Mouse (Mus musculus): Measurements from ENCODE around the gene Tmem53. TPM values are rescaled to one million over a fixed set of nuclear protein-coding genes. Genes with fewer than 3 reads are reported as not detected.

Gene Tmem53
- polyA plus RNA-seq, 1 experiment from 2014 or later: 16.5 TPM

- H3K4me1 ChIP-seq (ENCODE audit: control insufficient read depth, insufficient read depth, low read length): peaks cover 2% of the 10 kb centered on the region; the same call in 1 of the 2 replicates
- H3K4me3 ChIP-seq (ENCODE audit: low read depth, low read length): no peak overlapping the region
- no peaks in the 10 kb centered on the region for H3K27me3 ChIP-seq (ENCODE audit: control insufficient read depth, insufficient read depth, low read length)
- H3K9me3 ChIP-seq (replicated peaks; ENCODE audit: control insufficient read depth, low read length): no peaks in the 10 kb centered on the region
- no peak overlapping the region for H3K9ac ChIP-seq (ENCODE audit: low read depth, low read length)
- ATAC-seq (replicated peaks; ENCODE audit: insufficient number of reproducible peaks, low FRiP score, low TSS enrichment): no peak
- WGBS (ENCODE audit: insufficient replicate concordance): 36% methylated on average over 10 of the region's 10 CpGs
- no peak overlapping the region for H3K4me2 ChIP-seq
- no peaks in the 10 kb centered on the region for H3K36me3 ChIP-seq (ENCODE audit: control insufficient read depth, insufficient read depth, low read length)
- H3K27ac ChIP-seq (ENCODE audit: low read depth, low read length): no peak overlapping the region
Measured at GRCm38 (mm10) chr4:117218517-117219219, 33.1 kb upstream of the Tmem53 start.

- H3K4me3 ChIP-seq (ENCODE audit: low read depth, low read length): no peak overlapping the region
- H3K9me3 ChIP-seq (replicated peaks; ENCODE audit: control insufficient read depth, low read length): no peaks in the 10 kb centered on the region
- no peak for ATAC-seq (replicated peaks; ENCODE audit: insufficient number of reproducible peaks, low FRiP score, low TSS enrichment)
- peaks cover 2% of the 10 kb centered on the region; the same call in 1 of the 2 replicates for H3K4me1 ChIP-seq (ENCODE audit: control insufficient read depth, insufficient read depth, low read length)
- no peak overlapping the region for H3K4me2 ChIP-seq
- H3K9ac ChIP-seq (ENCODE audit: low read depth, low read length): no peak overlapping the region
- H3K27ac ChIP-seq (ENCODE audit: low read depth, low read length): no peak overlapping the region
- H3K27me3 ChIP-seq (ENCODE audit: control insufficient read depth, insufficient read depth, low read length): no peaks in the 10 kb centered on the region
- H3K36me3 ChIP-seq (ENCODE audit: control insufficient read depth, insufficient read depth, low read length): no peaks in the 10 kb centered on the region
- 68% methylated on average over 9 of the region's 9 CpGs for WGBS (ENCODE audit: insufficient replicate concordance)
Measured at GRCm38 (mm10) chr4:117220741-117221515, 30.8 kb upstream of the Tmem53 start.

GRCm38 (mm10) chr4:117221836-117222235 is 29.9 kb upstream of the Tmem53 start:
- ATAC-seq (replicated peaks; ENCODE audit: insufficient number of reproducible peaks, low FRiP score, low TSS enrichment): no peak
- no peaks in the 10 kb centered on the region for H3K9me3 ChIP-seq (replicated peaks; ENCODE audit: control insufficient read depth, low read length)
- H3K9ac ChIP-seq (ENCODE audit: low read depth, low read length): no peak overlapping the region
- no peaks in the 10 kb centered on the region for H3K27me3 ChIP-seq (ENCODE audit: control insufficient read depth, insufficient read depth, low read length)
- H3K36me3 ChIP-seq (ENCODE audit: control insufficient read depth, insufficient read depth, low read length): no peaks in the 10 kb centered on the region
- no peak overlapping the region for H3K27ac ChIP-seq (ENCODE audit: low read depth, low read length)
- WGBS (ENCODE audit: insufficient replicate concordance): 89% methylated on average over 9 of the region's 9 CpGs
- H3K4me2 ChIP-seq: no peak overlapping the region
- peaks cover 2% of the 10 kb centered on the region; the same call in 1 of the 2 replicates for H3K4me1 ChIP-seq (ENCODE audit: control insufficient read depth, insufficient read depth, low read length)
- no peak overlapping the region for H3K4me3 ChIP-seq (ENCODE audit: low read depth, low read length)

GRCm38 (mm10) chr4:117223001-117223400 is 28.8 kb upstream of the Tmem53 start:
- no peaks in the 10 kb centered on the region for H3K27me3 ChIP-seq (ENCODE audit: control insufficient read depth, insufficient read depth, low read length)
- peaks cover 2% of the 10 kb centered on the region; the same call in 1 of the 2 replicates for H3K4me1 ChIP-seq (ENCODE audit: control insufficient read depth, insufficient read depth, low read length)
- 58% methylated on average over 5 of the region's 5 CpGs for WGBS (ENCODE audit: insufficient replicate concordance)
- no peak overlapping the region for H3K9ac ChIP-seq (ENCODE audit: low read depth, low read length)
- ATAC-seq (replicated peaks; ENCODE audit: insufficient number of reproducible peaks, low FRiP score, low TSS enrichment): no peak
- H3K4me2 ChIP-seq: no peak overlapping the region
- no peaks in the 10 kb centered on the region for H3K9me3 ChIP-seq (replicated peaks; ENCODE audit: control insufficient read depth, low read length)
- no peaks in the 10 kb centered on the region for H3K36me3 ChIP-seq (ENCODE audit: control insufficient read depth, insufficient read depth, low read length)
- no peak overlapping the region for H3K27ac ChIP-seq (ENCODE audit: low read depth, low read length)
- no peak overlapping the region for H3K4me3 ChIP-seq (ENCODE audit: low read depth, low read length)

- H3K27ac ChIP-seq (ENCODE audit: low read depth, low read length): no peak overlapping the region
- no peak overlapping the region for H3K4me3 ChIP-seq (ENCODE audit: low read depth, low read length)
- no peaks in the 10 kb centered on the region for H3K9me3 ChIP-seq (replicated peaks; ENCODE audit: control insufficient read depth, low read length)
- no peaks in the 10 kb centered on the region for H3K4me1 ChIP-seq (ENCODE audit: control insufficient read depth, insufficient read depth, low read length)
- no peaks in the 10 kb centered on the region for H3K36me3 ChIP-seq (ENCODE audit: control insufficient read depth, insufficient read depth, low read length)
- H3K9ac ChIP-seq (ENCODE audit: low read depth, low read length): no peak overlapping the region
- 59% methylated on average over 8 of the region's 8 CpGs for WGBS (ENCODE audit: insufficient replicate concordance)
- H3K4me2 ChIP-seq: no peak overlapping the region
- ATAC-seq (replicated peaks; ENCODE audit: insufficient number of reproducible peaks, low FRiP score, low TSS enrichment): no peak
- no peaks in the 10 kb centered on the region for H3K27me3 ChIP-seq (ENCODE audit: control insufficient read depth, insufficient read depth, low read length)
Measured at GRCm38 (mm10) chr4:117224122-117224521, 27.6 kb upstream of the Tmem53 start.

- Histone ChIP-seq H3K9ac (ENCODE audit: low read depth, low read length) (no peak overlapping the region), H3K4me1 (ENCODE audit: control insufficient read depth, insufficient read depth, low read length) (no peaks in the 10 kb centered on the region), H3K27me3 (ENCODE audit: control insufficient read depth, insufficient read depth, low read length) (no peaks in the 10 kb centered on the region), H3K4me3 (ENCODE audit: low read depth, low read length) (no peak overlapping the region), H3K36me3 (ENCODE audit: control insufficient read depth, insufficient read depth, low read length) (no peaks in the 10 kb centered on the region), H3K4me2 (no peak overlapping the region), H3K9me3 (replicated peaks; ENCODE audit: control insufficient read depth, low read length) (no peaks in the 10 kb centered on the region), H3K27ac (ENCODE audit: low read depth, low read length) (no peak overlapping the region)
- ATAC-seq (replicated peaks; ENCODE audit: insufficient number of reproducible peaks, low FRiP score, low TSS enrichment): no peak
Measured at GRCm38 (mm10) chr4:117225250-117225649, 26.5 kb upstream of the Tmem53 start.

- H3K27me3 ChIP-seq (ENCODE audit: control insufficient read depth, insufficient read depth, low read length): no peaks in the 10 kb centered on the region
- no peak for ATAC-seq (replicated peaks; ENCODE audit: insufficient number of reproducible peaks, low FRiP score, low TSS enrichment)
- H3K4me3 ChIP-seq (ENCODE audit: low read depth, low read length): no peak overlapping the region
- no peaks in the 10 kb centered on the region for H3K36me3 ChIP-seq (ENCODE audit: control insufficient read depth, insufficient read depth, low read length)
- H3K9me3 ChIP-seq (replicated peaks; ENCODE audit: control insufficient read depth, low read length): no peaks in the 10 kb centered on the region
- H3K4me2 ChIP-seq: no peak overlapping the region
- no peaks in the 10 kb centered on the region for H3K4me1 ChIP-seq (ENCODE audit: control insufficient read depth, insufficient read depth, low read length)
- no peak overlapping the region for H3K27ac ChIP-seq (ENCODE audit: low read depth, low read length)
- H3K9ac ChIP-seq (ENCODE audit: low read depth, low read length): no peak overlapping the region
- WGBS (ENCODE audit: insufficient replicate concordance): 49% methylated on average over 15 of the region's 15 CpGs
Measured at GRCm38 (mm10) chr4:117229590-117229989, 22.2 kb upstream of the Tmem53 start.

- Histone ChIP-seq H3K27me3 (ENCODE audit: control insufficient read depth, insufficient read depth, low read length) (no peaks in the 10 kb centered on the region), H3K4me3 (ENCODE audit: low read depth, low read length) (no peak overlapping the region), H3K4me2 (no peak overlapping the region), H3K9ac (ENCODE audit: low read depth, low read length) (no peak overlapping the region), H3K9me3 (replicated peaks; ENCODE audit: control insufficient read depth, low read length) (no peaks in the 10 kb centered on the region), H3K4me1 (ENCODE audit: control insufficient read depth, insufficient read depth, low read length) (no peaks in the 10 kb centered on the region), H3K36me3 (ENCODE audit: control insufficient read depth, insufficient read depth, low read length) (no peaks in the 10 kb centered on the region), H3K27ac (ENCODE audit: low read depth, low read length) (no peak overlapping the region)
- 46% methylated on average over 10 of the region's 10 CpGs for WGBS (ENCODE audit: insufficient replicate concordance)
- ATAC-seq (replicated peaks; ENCODE audit: insufficient number of reproducible peaks, low FRiP score, low TSS enrichment): no peak
Measured at GRCm38 (mm10) chr4:117230331-117230730, 21.4 kb upstream of the Tmem53 start.

All from heart, embryonic 11.5 days (tissue).